Mouse (Mus musculus) olfactory bulb, adult 2 months (tissue): Measurements from ENCODE around the gene Stxbp4.

Experiments used
- CTCF ChIP-seq: fragments of 200-500 bp; IDR thresholded peaks from 2 replicates; pipeline ENCODE4 v1.5.1; 2012; ENCODE audit warnings: low read depth, mild to moderate bottlenecking, low read length, moderate library complexity; ENCODE audit not compliant: insufficient read depth
- POLR2A ChIP-seq: fragments of 200-500 bp; IDR thresholded peaks from 2 replicates; pipeline ENCODE4 v1.6.1; 2012; ENCODE audit warnings: mild to moderate bottlenecking, low read depth, low read length, moderate library complexity; ENCODE audit not compliant: insufficient read depth

DNA sequence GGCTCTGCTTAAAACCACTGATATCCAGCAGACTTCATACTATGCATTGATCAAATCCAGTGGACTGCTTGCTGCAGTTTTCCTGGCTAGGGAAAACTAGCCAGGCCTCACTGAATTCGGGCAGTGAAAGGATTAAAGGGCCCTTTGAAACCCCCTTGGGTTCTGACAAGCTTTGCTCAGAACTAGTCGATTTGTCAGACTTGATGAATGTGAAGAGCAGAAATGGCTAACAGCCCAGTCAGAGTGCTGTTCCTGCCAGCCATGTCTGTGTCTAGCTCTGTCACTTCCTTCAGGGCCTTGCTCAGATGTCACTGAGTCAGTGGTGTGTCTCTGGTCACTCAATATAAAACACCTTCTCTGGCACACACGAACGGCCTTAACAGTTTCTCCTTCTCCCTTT is 136.0 kb downstream of the Stxbp4 start:
- TF ChIP-seq CTCF (no peak), POLR2A (no peak)
